Mouse (Mus musculus) 3134 (cell line): ENCODE data around the gene Proca1.
A peak's percentile ranks its signal among the peaks of the same experiment; 100 is the strongest.
"Not testable (repeated sequence)": the region's sequence is repeated elsewhere in the genome, so short reads cannot be mapped to it uniquely, and the experiment has no call there.

Source experiments
- DNase-seq: peaks from one replicate; pipeline ENCODE4 v3.0.0-alpha.2; 2011; ENCODE audit warnings: low spot score; ENCODE audit not compliant: insufficient read length; ENCODE audit errors: extremely low read depth

Gene Proca1

DNA sequence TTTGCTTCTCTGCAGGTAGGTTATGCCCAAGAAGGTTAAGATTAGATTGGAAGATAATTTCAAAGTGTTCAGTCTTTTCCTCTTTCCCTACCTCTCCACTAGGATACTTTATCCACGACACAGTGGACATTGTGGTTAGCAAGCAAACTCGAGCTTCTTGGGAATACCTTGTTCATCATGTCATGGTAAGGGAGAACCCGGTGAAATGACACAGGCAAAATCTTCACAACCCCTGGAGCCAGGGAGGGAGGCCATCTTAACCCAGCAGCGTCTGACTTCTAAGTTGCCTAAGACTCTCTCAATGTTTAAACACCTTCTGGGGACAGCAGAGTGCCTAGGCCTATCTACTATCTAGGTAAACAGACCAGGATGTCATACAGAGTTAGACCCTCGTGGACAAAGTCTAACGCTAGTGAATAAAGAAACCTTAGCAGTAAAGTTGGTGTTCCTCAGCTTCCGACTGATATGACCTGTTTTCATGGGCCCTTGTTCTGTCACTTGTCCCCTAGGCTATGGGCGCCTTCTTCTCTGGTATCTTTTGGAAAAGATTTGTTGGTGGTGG is 13.7 kb upstream of the Proca1 start:
- DNase-seq, result no peak

DNA sequence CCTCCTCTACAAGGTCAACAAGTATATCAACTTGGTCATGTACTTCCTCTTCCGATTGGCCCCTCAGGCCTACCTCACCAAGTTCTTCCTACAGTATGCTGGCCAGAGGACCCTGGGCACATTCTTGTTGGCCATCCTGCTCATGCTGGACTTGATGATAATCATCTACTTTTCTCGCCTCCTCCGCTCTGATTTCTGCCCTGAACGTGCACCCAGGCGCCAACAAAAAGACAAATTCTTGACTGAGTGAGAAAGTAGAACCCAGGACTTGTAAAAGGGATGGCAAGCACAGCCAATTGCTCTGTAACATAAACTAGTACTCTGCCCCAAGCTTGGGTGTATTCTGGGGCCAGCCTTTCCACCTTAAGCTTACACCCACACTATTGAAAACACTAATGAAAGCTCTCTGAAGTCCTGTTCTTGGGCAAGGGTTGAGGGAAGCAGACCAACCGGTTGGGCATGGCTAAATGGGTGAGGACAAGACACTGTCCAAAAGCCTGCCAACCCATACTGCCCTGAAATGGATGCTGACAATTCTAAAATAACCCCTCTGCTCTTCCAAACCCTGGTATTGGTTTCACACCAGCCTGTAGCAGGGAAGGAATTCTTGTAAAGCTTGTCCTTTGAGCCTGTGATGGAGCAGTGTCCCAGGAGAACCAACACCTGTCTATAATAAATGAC is 13.0 kb upstream of the Proca1 start:
- DNase-seq, result no peak

DNA sequence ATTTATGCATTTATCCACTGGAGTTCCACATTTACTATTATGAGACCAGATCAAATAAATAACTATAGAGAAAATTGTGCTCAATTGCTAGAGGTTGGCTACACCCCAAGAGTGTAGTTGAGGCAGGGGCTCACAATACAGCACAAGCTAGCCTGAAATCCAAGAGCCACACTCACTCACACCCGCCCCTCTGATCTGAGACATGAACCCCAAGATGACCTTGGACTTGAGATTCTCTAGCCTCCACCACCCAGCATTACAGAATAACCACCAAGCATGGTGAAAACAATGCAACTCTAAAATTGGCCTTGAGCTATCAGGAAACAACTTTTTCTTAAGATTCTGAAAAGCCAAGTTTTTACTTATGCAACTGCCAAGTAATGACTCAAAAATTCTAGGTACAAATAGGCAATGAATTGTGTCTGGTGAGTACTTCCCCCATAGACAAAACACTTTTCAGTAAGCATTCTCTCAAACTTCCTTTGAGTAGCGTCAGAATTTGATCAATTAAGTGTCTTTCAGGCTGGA is 11.3 kb upstream of the Proca1 start:
- DNase-seq, result no peak

DNA sequence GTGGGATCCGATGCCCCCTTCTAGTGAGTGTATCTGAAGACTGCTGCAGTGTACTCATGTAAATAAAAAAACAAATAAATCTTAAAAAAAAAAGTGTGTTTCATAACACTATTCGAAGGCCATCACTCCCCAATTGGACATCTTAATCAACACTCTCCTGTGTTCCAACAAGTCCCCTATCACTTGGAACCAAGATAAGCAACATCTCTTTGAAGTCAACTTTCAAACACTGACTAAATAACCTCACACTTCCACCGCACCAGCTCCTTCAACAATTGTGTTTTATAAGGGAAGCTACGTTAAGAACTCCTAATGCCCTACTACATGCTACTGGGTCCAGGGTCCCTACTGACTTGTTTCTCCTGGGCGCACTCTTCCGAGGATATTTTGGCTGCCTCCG is 10.7 kb upstream of the Proca1 start:
- DNase-seq, result no peak

DNA sequence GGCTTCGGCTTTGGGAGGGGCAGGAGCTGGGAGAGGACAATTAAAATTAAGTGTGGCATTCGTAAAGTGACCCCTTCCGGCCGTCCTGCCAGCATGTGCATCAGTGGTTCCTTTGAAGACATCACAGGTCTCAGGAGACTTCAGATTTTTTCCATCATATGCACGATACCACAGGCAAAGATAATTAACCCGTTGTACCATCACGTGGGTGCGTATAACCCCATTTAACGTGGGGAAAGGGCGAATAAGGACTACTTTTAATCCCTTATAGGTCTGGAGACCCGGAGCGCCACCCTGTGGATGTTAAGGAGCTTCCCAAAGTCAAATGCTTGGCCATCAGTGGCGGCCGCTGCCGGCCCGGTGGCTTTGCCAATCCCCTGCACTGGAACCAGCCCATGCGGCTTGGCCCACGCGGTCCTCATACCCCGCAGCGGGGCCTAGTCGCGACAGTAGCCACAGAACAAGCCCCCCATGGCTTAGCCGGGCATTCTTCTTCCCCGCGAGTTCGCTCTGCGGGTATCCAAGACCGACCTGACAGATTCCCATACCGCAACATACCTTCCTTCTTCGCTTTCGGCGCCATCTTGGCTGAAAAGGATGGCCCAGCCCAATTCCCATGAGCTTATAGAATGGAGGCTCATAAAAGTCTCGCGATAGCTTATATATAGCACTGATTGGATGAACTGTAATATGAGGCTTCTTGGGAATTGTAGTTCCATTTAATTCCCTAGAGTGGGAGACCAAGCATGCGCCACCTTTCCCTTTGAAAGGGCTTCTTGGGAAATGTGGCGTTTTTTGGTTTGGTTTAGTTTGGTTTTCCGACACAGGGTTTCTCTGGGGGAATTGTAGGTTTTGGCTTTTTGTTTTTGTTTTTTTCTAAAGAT is 10.0 kb upstream of the Proca1 start, which contains the start of gene Rpl23a:
Gene Rpl23a, minus strand, starts transcription at position 624 of the 884 bp plus-strand sequence.
- DNase-seq, result peak; percentile 87

- no peak for DNase-seq
Measured at GRCm38 (mm10) chr11:78183884-78184514, 9.2 kb upstream of the Proca1 start.

DNA sequence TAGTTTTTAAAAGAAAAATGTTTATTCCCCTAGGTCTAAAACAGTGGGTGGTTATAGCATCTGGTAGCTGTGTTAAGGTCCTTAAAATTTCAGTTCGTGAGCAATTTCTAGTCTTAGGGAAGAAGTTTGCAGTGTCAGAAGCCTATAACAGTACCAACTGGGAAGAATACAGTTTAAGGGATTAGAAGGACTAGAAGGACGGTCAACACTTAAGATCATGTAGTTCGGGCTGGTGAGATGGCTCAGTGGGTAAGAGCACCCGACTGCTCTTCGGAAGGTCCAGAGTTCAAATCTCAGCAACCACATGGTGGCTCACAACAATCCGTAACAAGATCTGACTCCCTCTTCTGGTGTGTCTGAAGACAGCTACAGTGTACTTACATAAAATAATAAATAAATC is 8.5 kb upstream of the Proca1 start:
- not testable (repeated sequence) for DNase-seq

GRCm38 (mm10) chr11:78188331-78189233 is 4.6 kb upstream of the Proca1 start, which contains the start of gene Rab34:
Gene Rab34, plus strand, starts transcription at chr11:78188430.
- peak; percentile 88 for DNase-seq

GRCm38 (mm10) chr11:78189234-78190040 is 3.8 kb upstream of the Proca1 start:
- DNase-seq, result peak; percentile 82

DNA sequence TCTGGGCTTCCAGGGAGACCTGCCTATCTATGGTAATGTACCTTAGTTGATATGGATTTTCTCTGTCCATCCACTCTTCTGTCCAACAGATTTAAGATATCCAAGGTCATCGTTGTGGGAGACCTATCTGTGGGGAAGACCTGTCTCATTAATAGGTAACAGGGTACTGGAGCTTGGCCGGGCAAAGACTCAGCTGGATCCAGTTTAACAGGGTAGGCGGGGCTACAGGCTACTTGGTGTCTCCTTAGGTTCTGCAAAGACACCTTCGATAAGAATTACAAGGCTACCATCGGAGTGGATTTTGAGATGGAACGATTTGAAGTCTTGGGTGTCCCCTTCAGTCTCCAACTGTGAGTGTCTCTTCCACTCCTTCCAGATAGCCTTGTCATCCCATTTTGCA is 3.2 kb upstream of the Proca1 start:
- no peak for DNase-seq

- no peak for DNase-seq
Measured at GRCm38 (mm10) chr11:78194411-78195100, 1.4 kb downstream of the Proca1 start.

- no peak for DNase-seq
Measured at GRCm38 (mm10) chr11:78195101-78195863, 2.1 kb downstream of the Proca1 start.

DNA sequence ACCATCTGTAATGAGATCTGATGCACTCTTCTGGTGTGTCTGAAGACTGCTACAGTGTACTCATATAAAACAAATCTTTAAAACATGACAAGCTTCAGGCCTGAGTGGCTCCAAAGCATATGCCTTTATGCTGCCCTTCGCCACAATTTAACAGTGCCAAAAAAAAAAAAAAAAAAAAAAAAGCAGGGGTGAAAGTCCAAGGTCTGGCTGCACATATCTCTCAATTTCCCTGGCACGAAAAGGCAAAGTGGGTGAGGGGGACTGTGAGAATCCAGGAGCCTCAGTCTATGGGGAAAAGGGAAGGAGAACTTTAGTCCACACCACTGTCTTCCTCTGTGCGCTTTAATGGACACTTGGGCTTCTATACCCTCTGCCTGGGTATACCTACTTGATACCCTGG is 9.2 kb downstream of the Proca1 start:
- DNase-seq, result no peak

DNA sequence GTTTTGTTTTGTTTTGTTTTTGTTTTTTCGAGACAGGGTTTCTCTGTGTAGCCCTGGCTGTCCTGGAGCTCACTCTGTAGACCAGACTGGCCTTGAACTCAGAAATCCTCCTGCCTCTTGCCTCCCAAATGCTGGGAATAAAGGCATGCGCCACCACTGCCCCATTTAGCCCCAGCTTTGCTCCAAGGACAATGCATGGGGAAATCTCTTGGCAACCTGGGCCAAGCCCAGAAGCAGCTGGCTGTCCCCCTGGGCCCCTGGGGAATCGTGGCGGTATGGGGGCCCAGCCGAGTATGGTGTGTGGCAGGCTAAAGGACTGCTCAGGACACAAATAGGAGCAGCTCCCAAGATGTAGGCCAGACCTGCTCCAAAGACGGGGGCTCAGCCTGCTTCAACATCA is 11.1 kb downstream of the Proca1 start:
- no peak for DNase-seq

DNA sequence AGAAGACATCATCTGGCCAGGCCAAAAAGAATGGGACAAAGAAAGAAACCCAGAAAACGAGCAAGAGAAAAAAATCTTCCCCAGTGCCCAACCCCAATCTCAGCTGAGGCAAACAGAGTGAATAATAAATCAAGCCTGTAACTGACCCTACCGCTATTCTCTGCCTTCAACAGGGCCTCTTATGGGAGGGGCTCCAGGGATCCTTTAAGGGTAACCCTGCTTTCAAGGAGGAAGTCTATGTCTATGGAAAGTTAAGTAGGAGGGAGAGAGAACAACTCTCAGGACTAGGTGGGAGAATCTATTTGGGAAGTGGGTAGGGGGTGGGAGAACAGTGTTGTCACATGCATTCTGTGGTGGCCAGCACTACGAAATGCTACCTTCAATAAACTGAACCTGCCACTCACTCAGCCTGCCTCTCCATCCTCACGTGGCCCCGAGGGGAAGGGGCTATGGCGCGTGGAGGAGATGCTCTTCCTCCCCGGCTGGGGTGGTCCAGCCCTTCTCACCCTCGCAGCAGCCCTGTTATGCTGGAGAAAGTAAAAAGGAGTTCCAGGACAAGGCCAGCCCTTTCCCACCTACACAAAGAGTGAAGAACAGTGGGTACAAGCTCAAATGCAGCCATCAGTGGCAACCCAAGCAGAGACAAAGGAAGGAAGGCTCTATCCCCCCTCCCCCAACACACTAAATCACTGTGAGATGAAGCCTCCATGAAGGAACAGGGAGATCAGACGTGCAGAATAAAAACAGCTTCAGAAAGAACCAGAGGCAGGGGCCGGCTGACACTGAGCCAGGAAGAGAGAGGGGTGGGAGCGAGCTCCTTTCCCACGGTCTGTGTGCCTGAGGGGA is 12.4 kb downstream of the Proca1 start:
- no peak for DNase-seq

DNA sequence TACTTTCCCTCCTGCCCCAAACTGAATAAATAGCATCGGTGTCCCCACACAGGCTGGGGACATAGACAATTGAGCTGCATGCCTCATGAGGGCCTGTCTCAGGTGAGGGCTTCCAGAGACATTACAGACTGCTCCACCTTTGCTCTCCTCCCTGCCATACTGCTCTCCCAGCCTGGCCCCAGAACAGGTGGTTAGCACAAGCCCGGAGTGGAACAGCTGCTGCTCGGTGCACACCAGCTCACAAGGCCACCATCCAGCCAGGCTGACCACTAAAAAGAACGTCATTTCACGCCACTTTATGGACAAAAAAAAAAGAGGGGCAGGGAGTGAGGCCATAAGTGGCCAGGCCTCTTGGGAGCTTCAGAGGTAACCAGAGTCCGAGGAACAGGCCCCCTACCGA is 14.0 kb downstream of the Proca1 start:
- DNase-seq, result no peak

DNA sequence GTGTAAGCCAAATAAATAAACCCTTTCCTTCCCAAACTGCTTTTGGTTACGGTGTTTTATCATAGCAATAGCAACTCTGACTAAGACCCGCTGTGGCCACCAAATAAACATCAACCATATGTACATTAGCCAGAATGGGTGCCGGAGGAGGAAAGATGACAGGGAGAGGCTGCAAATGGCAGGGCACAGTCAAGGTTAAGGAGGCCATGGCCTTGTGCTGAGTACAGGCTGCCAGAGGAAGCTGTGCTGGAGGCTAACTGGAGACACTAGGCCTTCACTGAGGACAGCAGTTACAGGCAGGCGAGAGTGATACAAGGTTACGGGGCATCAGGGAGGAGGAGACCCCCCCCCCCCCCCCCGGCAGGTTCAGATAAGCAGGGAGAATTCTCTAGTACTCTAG is 16.7 kb downstream of the Proca1 start:
- no peak for DNase-seq
